Mouse (Mus musculus): ENCODE results near the gene Gm20388. TPM values are rescaled to one million over a fixed set of nuclear protein-coding genes. Genes with fewer than 3 reads are reported as not detected.

The Gm20388 gene
- polyA plus RNA-seq, 1 experiment from 2014 or later = not detected

GRCm38 (mm10) chr8:122234055-122234454 lies 2323.4 kb downstream of the Gm20388 start:
- TF ChIP-seq CTCF (IDR thresholded peaks at IDR 0.05; ENCODE audit: low read depth) = peak; percentile 56; the same call in 1 of the 2 replicates
- no peaks in the 10 kb centered on the region for H3K4me1 ChIP-seq (replicated peaks; ENCODE audit: control insufficient read depth, insufficient read depth, low read length)
- H3K4me2 ChIP-seq (replicated peaks; ENCODE audit: low read depth) = no peak overlapping the region
- no peak overlapping the region for H3K4me3 ChIP-seq (ENCODE audit: low read depth, low read length)
- no peak overlapping the region for H3K27ac ChIP-seq (ENCODE audit: low read depth, low read length)
- no peak for ATAC-seq
- H3K27me3 ChIP-seq (replicated peaks; ENCODE audit: control insufficient read depth, insufficient read depth, low read length) = peaks cover 28% of the 10 kb centered on the region
- H3K36me3 ChIP-seq (ENCODE audit: control insufficient read depth, insufficient read depth) = no peaks in the 10 kb centered on the region
- H3K9ac ChIP-seq (ENCODE audit: low read depth, low read length) = no peak overlapping the region
- 28% methylated on average over 11 of the region's 11 CpGs for WGBS
- no peaks in the 10 kb centered on the region for H3K9me3 ChIP-seq (ENCODE audit: control insufficient read depth)

- Histone ChIP-seq H3K4me1 (replicated peaks; ENCODE audit: control insufficient read depth, insufficient read depth, low read length) (no peaks in the 10 kb centered on the region), H3K4me2 (replicated peaks; ENCODE audit: low read depth) (no peak overlapping the region), H3K27me3 (replicated peaks; ENCODE audit: control insufficient read depth, insufficient read depth, low read length) (peaks cover 4% of the 10 kb centered on the region), H3K36me3 (ENCODE audit: control insufficient read depth, insufficient read depth) (no peaks in the 10 kb centered on the region), H3K9me3 (ENCODE audit: control insufficient read depth) (no peaks in the 10 kb centered on the region), H3K9ac (ENCODE audit: low read depth, low read length) (no peak overlapping the region), H3K27ac (ENCODE audit: low read depth, low read length) (no peak overlapping the region), H3K4me3 (ENCODE audit: low read depth, low read length) (no peak overlapping the region)
- ATAC-seq = no peak
- no peak for TF ChIP-seq CTCF (IDR thresholded peaks at IDR 0.05; ENCODE audit: low read depth)
- WGBS = 90% methylated on average over 3 of the region's 3 CpGs
These were observed 2325.9 kb downstream of the Gm20388 start for GRCm38 (mm10) chr8:122236521-122236920.

DNA sequence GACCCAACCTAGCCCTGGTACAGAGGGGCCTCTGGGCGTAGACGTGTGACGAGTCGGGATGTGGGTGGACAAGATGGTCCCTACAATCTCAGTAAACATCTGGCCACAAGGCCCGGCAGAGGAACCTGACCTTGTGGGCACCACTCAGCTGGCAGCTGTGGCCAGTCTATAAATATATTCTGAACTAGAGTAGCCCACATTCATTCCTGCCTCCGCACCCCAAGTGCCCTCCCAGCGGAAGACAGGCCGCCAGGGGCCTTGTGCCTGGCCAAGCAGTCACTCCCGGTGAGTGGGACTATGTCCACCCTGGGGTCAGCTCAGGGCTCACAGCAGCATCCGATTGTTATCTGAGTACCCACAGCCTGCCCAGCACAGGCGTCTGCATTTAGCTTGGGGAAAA lies 2327.6 kb downstream of the Gm20388 start:
- H3K4me3 ChIP-seq (ENCODE audit: low read depth, low read length) = no peak overlapping the region
- no peak overlapping the region for H3K9ac ChIP-seq (ENCODE audit: low read depth, low read length)
- no peak for ATAC-seq
- no peak overlapping the region for H3K4me2 ChIP-seq (replicated peaks; ENCODE audit: low read depth)
- no peaks in the 10 kb centered on the region for H3K4me1 ChIP-seq (replicated peaks; ENCODE audit: control insufficient read depth, insufficient read depth, low read length)
- H3K27me3 ChIP-seq (replicated peaks; ENCODE audit: control insufficient read depth, insufficient read depth, low read length) = no peaks in the 10 kb centered on the region; the same call in 1 of the 2 replicates
- no peaks in the 10 kb centered on the region for H3K9me3 ChIP-seq (ENCODE audit: control insufficient read depth)
- TF ChIP-seq CTCF (IDR thresholded peaks at IDR 0.05; ENCODE audit: low read depth) = no peak
- 62% methylated on average over 11 of the region's 11 CpGs for WGBS
- no peak overlapping the region for H3K27ac ChIP-seq (ENCODE audit: low read depth, low read length)
- no peaks in the 10 kb centered on the region for H3K36me3 ChIP-seq (ENCODE audit: control insufficient read depth, insufficient read depth)

DNA sequence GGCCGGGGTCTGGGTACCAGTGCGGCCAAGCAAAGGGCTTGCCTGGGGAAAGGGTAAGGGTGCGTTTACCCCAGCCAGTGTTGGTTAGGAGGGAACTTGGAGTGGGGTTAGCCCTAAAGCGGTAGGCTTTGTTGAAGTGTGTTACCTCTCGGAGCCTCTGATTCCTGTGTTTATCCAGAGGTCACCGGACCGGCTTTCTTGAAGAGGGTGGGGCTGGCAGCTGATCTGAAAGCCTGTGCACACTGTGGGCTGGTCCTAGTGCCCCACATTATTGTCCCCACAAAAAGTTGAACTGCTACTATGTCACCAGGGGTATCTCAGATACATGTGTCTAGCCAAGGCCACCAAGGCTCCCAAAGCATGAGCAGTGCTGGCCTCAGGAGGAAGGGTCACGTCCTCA lies 2328.1 kb downstream of the Gm20388 start:
- WGBS = 24% methylated on average over 8 of the region's 8 CpGs
- H3K27me3 ChIP-seq (replicated peaks; ENCODE audit: control insufficient read depth, insufficient read depth, low read length) = no peaks in the 10 kb centered on the region
- no peaks in the 10 kb centered on the region for H3K9me3 ChIP-seq (ENCODE audit: control insufficient read depth)
- H3K36me3 ChIP-seq (ENCODE audit: control insufficient read depth, insufficient read depth) = no peaks in the 10 kb centered on the region
- no peak overlapping the region for H3K4me2 ChIP-seq (replicated peaks; ENCODE audit: low read depth)
- TF ChIP-seq CTCF (IDR thresholded peaks at IDR 0.05; ENCODE audit: low read depth) = no peak
- no peak overlapping the region for H3K9ac ChIP-seq (ENCODE audit: low read depth, low read length)
- H3K27ac ChIP-seq (ENCODE audit: low read depth, low read length) = no peak overlapping the region
- H3K4me3 ChIP-seq (ENCODE audit: low read depth, low read length) = no peak overlapping the region
- no peak for ATAC-seq
- no peaks in the 10 kb centered on the region for H3K4me1 ChIP-seq (replicated peaks; ENCODE audit: control insufficient read depth, insufficient read depth, low read length)

- no peak overlapping the region for H3K27ac ChIP-seq (ENCODE audit: low read depth, low read length)
- H3K4me3 ChIP-seq (ENCODE audit: low read depth, low read length) = no peak overlapping the region
- no peaks in the 10 kb centered on the region for H3K9me3 ChIP-seq (ENCODE audit: control insufficient read depth)
- no peak for TF ChIP-seq CTCF (IDR thresholded peaks at IDR 0.05; ENCODE audit: low read depth)
- no peak for ATAC-seq
- 86% methylated on average over 16 of the region's 16 CpGs for WGBS
- no peaks in the 10 kb centered on the region for H3K4me1 ChIP-seq (replicated peaks; ENCODE audit: control insufficient read depth, insufficient read depth, low read length)
- no peaks in the 10 kb centered on the region for H3K27me3 ChIP-seq (replicated peaks; ENCODE audit: control insufficient read depth, insufficient read depth, low read length)
- no peak overlapping the region for H3K4me2 ChIP-seq (replicated peaks; ENCODE audit: low read depth)
- no peak overlapping the region for H3K9ac ChIP-seq (ENCODE audit: low read depth, low read length)
- no peaks in the 10 kb centered on the region for H3K36me3 ChIP-seq (ENCODE audit: control insufficient read depth, insufficient read depth)
These were observed 2329.8 kb downstream of the Gm20388 start for GRCm38 (mm10) chr8:122240241-122241026.

DNA sequence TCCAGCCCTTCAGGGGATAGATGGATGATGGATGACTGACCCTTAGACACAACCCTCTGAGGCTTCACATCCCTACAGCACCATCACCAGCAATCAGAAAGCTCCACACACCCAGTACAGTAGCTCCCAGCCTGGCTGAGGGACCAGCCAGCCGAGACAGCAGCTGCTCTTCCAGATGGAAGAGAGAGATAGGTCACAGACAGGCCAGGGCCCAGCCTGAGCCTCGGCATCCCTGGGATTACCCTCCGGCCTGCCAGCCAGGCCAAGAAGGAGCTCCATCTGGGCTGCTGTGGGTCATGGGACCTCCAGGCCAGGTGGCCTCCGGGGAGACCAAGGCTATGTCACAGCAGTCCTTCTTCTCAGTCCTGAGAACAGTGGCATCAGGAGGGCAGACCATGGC lies 2332.7 kb downstream of the Gm20388 start:
- no peak overlapping the region for H3K4me3 ChIP-seq (ENCODE audit: low read depth, low read length)
- no peaks in the 10 kb centered on the region for H3K4me1 ChIP-seq (replicated peaks; ENCODE audit: control insufficient read depth, insufficient read depth, low read length)
- no peak overlapping the region for H3K27ac ChIP-seq (ENCODE audit: low read depth, low read length)
- no peak overlapping the region for H3K9ac ChIP-seq (ENCODE audit: low read depth, low read length)
- ATAC-seq = no peak
- no peak overlapping the region for H3K4me2 ChIP-seq (replicated peaks; ENCODE audit: low read depth)
- 68% methylated on average over 4 of the region's 4 CpGs for WGBS
- no peak for TF ChIP-seq CTCF (IDR thresholded peaks at IDR 0.05; ENCODE audit: low read depth)
- no peaks in the 10 kb centered on the region for H3K36me3 ChIP-seq (ENCODE audit: control insufficient read depth, insufficient read depth)
- H3K27me3 ChIP-seq (replicated peaks; ENCODE audit: control insufficient read depth, insufficient read depth, low read length) = no peaks in the 10 kb centered on the region
- H3K9me3 ChIP-seq (ENCODE audit: control insufficient read depth) = no peaks in the 10 kb centered on the region
